Mouse (Mus musculus) kidney, postnatal 25 days (tissue): ENCODE data around the gene Chd4.

Experiments used
- DNase-seq, 2 experiments: peaks; one replicate each; pipeline ENCODE4 v3.0.0; 2021; ENCODE audit warnings: mixed read lengths in 2 of 2

The Chd4 gene

GRCm38 (mm10) chr6:125143904-125144303 is 48.1 kb downstream of the Chd4 start:
- peak; percentile 32 to 65 for DNase-seq

GRCm38 (mm10) chr6:125145001-125145400 is 49.2 kb downstream of the Chd4 start, which contains the start of gene Iffo1:
Gene Iffo1, plus strand, starts transcription at chr6:125145241.
- DNase-seq, result peak; percentile 93 to 95

GRCm38 (mm10) chr6:125145479-125145951 is 49.7 kb downstream of the Chd4 start:
- peak; percentile 14 to 65 for DNase-seq

GRCm38 (mm10) chr6:125146148-125146547 is 50.4 kb downstream of the Chd4 start:
- no peak for DNase-seq

GRCm38 (mm10) chr6:125146797-125147196 is 51.0 kb downstream of the Chd4 start:
- DNase-seq, result peak; percentile 41 to 77

GRCm38 (mm10) chr6:125147329-125147728 is 51.5 kb downstream of the Chd4 start:
- peak in 1 of 2 experiments; percentile 53 for DNase-seq

- peak; percentile 27 to 74 for DNase-seq
Measured at GRCm38 (mm10) chr6:125148251-125148925, 52.6 kb downstream of the Chd4 start.

GRCm38 (mm10) chr6:125148926-125149568 is 53.3 kb downstream of the Chd4 start:
- DNase-seq, result peak; percentile 72 to 89

- no peak for DNase-seq
Measured at GRCm38 (mm10) chr6:125149569-125149950, 53.8 kb downstream of the Chd4 start.

GRCm38 (mm10) chr6:125152212-125153017 is 56.6 kb downstream of the Chd4 start:
- DNase-seq, result no peak

GRCm38 (mm10) chr6:125153018-125153389 is 57.2 kb downstream of the Chd4 start:
- no peak for DNase-seq

- DNase-seq, result no peak
Measured at GRCm38 (mm10) chr6:125153682-125154081, 57.9 kb downstream of the Chd4 start.

- peak in 1 of 2 experiments; percentile 42 for DNase-seq
Measured at GRCm38 (mm10) chr6:125154550-125154949, 58.8 kb downstream of the Chd4 start.

- DNase-seq, result no peak
Measured at GRCm38 (mm10) chr6:125155262-125155661, 59.5 kb downstream of the Chd4 start.

- DNase-seq, result no peak
Measured at GRCm38 (mm10) chr6:125156491-125156890, 60.7 kb downstream of the Chd4 start.

GRCm38 (mm10) chr6:125156903-125157614 is 61.3 kb downstream of the Chd4 start:
- DNase-seq, result peak in 1 of 2 experiments; percentile 62

GRCm38 (mm10) chr6:125158944-125159492 is 63.2 kb downstream of the Chd4 start:
- no peak for DNase-seq

GRCm38 (mm10) chr6:125159773-125160557 is 64.2 kb downstream of the Chd4 start:
- no peak for DNase-seq

- no peak for DNase-seq
Measured at GRCm38 (mm10) chr6:125160558-125160853, 64.7 kb downstream of the Chd4 start.

GRCm38 (mm10) chr6:125160854-125161760 is 65.3 kb downstream of the Chd4 start:
- peak; percentile 78 to 89 for DNase-seq

GRCm38 (mm10) chr6:125161971-125162370 is 66.2 kb downstream of the Chd4 start:
- DNase-seq, result peak in 1 of 2 experiments; percentile 76
